Mouse (Mus musculus) thymus, postnatal 36 days (tissue): ENCODE data around the gene Hnrnpa1.
"Not testable (repeated sequence)": the region's sequence is repeated elsewhere in the genome, so short reads cannot be mapped to it uniquely, and the experiment has no call there.

ENCODE experiments used
- DNase-seq, 2 experiments: peaks; one replicate each; pipeline ENCODE4 v3.0.0; 2022; ENCODE audit warnings: mixed read lengths in 2 of 2

Hnrnpa1 gene

DNA sequence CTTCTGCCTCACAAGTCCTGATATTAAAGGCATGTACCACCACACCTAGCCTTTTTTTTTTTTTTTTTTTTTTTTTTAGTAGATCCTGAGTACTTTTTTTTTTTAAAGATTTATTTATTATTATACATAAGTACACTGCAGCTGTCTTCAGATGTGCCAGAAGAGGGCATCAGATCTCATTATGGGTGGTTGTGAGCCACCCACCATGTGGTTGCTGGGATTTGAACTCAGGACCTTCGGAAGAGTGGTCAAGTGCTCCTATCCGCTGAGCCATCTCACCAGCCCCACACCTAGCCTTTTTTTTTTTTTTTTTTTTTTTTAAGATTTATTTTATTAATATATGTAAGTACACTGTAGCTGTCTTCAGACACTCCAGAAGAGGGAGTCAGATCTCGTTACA is 35.7 kb downstream of the Hnrnpa1 start:
- DNase-seq, result not testable (repeated sequence)

DNA sequence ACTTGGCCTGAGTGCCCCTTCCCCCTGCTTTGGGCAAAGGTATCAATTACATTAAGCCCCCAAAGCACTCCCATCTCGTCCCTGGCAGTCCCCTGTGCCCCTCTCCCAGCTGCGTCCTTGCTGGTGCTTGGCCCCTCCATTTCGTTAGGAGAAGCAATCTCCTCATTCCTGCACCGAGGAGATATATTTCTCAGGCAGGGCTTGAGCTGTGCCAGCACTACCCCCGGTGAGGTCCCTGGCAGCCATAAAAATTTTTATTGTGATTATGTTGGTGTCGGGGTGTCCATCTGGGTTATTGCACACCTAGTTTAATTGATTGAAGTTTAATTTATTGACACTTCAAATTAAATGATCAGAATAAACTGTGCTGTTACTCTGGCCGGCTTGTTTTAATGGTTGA is 37.7 kb downstream of the Hnrnpa1 start:
- no peak for DNase-seq

DNA sequence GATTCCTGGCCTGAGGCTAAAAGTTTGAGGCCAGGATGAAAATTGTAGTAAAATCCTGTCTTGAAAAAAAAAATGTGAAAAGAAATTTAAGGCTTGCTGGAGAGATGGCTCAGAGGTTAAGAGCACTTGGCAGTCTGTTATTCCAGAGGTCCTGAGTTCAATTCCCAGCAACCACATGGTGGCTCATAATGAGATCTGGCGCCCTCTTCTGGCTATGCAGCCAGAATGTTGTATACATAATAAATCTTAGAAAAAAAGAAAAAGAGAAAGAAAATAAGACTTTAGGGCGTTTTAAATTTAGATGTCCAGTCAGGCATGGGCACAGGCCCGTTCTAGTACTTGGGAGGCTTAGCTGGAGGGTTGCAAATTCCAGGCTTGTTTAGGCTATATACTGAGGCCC is 39.5 kb downstream of the Hnrnpa1 start:
- peak; percentile 27 to 32 for DNase-seq

DNA sequence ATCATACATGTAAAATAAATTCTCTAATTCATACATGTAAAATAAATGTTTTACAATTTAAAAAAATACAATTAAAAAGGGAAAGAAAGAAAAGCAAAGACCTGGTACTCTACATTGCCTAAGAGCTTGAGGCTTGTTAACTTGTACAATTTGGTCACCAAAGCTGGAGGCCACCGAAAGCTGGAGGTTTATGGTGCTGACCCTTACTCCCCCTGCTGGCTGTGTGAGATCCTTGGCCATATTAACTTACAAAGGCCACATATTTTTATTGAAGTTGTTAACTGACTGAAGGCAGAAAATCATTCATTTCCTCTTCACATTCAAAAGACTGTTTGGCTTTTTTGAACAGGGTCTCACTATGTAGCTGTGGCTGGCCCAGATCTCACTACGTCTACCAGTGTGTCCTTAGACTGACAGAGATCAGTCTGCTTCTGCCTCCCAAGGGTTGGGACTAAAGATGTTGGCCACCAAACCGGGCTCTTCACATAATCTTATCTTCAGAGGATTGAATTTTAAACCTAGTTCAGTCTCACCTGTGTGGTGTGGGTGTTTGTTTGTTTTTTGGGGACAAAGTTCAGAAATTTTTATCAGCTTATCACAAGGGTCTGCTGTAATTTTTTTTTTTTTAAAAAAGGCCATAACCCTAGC is 40.7 kb downstream of the Hnrnpa1 start:
- no peak for DNase-seq

DNA sequence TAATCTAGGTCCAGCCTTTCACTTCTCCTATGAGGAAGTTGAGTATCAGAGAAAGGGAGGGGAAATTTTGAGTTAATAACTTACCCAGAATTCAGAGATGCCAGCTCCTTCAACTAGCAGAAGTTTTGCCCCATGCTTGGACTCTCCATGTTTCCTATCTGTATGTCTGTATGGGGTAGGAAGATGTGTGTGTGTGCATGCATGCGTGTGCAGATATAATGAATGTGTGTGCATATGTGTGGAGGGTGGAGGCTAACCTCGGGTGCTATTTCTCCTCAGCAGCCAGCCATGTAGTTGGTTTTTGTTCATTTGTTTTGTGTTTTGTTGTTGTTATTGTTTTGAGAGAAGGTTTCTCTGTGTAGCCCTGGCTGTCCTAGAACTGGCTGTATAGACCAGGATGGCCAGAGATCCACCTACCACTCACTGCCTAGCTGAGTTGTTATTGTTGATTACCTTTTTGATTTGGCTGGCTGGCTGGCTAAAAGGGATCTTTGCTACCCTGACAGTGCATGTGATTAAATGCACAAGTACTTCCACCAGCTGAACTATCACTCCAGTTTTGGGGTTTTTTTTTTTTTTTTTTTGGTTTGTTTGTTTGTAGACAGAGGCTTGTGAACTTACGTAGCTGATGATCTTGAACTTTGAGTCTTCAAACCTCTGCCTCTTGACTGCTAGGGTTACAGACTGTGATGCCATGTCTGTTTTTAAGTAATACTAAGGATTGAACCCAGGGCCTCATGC is 41.4 kb downstream of the Hnrnpa1 start:
- no peak for DNase-seq

DNA sequence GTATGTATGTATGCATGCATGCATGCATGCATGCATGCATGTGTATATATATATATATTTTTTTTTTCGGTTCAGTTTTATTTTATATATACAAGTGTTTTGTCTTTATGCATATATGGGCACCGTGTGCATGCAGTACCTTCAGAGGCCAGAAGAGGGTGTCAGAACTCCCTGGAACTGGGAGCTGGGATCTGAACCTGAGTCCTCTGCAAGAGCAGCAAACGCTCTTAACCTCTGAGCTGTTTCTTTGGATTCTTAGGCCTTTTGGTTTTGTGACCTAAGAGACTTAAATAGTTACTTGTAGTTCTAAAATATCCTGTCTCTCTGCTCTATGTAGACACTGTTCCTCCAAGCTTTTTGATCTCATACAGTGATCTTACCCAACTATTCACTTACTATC is 43.8 kb downstream of the Hnrnpa1 start:
- DNase-seq, result peak; percentile 33 to 42

DNA sequence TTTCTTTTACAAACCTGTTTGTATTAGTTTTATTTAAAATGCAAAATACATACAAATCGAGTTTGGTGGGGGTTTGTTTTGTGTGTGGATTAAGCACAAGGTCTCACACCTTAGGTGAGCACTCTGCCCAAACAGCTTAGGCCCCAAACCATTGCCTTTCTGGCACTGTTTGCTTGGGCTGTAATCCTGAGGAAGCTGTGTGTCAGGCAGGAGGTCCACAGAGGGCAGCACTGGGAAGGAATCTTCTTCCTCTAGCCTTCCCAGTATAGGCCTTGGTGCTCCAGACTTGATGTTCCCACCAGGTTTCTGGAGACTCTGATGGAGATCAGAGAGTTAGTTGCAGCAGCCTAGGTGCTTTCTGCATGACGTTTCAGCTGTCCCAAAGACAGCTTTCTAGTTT is 44.4 kb downstream of the Hnrnpa1 start:
- no peak for DNase-seq

DNA sequence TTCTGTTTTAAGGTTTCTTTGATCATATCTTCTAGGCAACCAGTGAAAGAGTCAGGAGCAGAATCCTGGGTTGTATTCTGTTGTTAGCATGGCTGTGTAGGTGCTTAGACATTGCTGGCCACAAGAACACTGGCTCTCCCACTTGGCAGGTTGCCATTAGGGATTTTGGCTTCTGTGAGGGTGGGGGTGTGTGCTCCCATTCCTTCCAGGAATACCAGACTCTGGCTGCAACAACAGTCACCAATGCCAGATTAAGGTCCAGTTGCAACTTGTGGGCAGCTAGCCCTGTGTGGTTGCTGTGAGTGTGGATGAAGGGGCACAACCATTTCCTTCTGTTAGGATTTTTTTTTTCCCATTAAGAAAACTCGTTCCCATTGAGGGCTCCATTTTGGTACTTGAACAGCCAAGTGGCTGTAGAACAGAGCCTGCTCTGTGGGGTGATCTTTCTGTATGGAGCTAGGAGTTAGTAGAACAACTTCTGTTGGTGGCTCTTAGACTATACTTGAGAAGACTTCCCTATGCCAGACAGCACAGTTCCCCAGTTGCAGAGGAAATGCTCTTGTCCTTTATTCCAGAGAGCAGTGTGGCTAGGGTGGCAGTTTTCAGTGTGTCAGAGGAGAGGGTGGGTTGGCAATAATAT is 45.7 kb downstream of the Hnrnpa1 start:
- DNase-seq, result no peak

DNA sequence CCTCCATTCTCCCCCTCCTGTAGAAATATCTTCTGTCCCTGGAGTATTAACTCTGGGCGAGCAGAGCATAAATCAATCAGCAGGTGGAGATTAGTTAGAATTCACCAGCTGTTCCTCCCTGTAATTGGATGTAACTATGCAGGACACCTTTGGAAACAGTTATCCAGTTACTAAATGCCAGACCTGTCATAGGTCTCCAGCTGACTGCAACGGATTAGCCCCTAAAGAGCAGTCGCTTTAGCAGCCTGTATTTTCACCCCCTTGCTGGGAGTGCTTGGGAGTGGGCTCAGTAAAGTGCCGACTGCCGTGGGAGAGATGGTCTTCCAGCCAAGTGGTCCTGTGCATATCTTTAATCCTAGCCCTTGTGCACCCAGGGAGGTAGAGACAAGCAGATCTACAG is 49.4 kb downstream of the Hnrnpa1 start:
- no peak for DNase-seq

DNA sequence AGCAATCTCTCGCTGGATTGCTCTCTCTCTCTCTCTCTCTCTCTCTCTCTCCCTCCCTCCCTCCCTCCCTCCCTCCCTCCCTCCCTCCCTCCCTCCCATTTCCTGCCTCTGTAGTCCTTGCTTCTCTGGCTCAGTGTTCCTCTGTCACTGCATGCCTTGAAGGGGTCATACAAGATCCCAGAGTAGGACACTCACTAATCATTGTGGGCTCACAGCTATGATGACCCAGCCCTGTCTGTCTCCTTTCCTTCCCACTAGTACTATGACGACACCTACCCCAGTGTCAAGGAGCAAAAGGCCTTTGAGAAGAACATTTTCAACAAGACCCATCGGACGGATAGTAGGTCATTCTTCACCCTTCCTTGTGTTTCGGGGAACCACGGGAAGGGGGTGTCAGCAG is 50.2 kb downstream of the Hnrnpa1 start:
- no peak for DNase-seq

DNA sequence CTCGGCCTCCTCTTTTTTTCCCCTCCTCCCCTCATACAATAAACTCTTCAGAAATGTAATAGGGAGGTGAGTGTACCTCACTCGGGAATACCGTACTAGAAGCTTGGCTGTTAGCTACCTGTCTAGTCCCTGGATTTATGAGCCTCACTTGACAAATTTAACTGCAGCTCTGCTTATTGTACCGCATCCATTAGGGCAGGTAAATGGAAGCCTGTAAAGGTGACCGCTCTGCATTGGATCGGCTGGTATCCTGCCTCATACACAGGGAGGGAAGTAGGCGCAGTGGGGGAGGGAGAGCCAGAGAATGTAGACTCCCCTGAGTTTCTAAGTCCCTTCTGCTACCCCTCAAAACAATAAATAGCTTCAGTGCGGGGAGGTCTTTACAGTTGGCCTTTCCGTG is 50.6 kb downstream of the Hnrnpa1 start:
- DNase-seq, result no peak

DNA sequence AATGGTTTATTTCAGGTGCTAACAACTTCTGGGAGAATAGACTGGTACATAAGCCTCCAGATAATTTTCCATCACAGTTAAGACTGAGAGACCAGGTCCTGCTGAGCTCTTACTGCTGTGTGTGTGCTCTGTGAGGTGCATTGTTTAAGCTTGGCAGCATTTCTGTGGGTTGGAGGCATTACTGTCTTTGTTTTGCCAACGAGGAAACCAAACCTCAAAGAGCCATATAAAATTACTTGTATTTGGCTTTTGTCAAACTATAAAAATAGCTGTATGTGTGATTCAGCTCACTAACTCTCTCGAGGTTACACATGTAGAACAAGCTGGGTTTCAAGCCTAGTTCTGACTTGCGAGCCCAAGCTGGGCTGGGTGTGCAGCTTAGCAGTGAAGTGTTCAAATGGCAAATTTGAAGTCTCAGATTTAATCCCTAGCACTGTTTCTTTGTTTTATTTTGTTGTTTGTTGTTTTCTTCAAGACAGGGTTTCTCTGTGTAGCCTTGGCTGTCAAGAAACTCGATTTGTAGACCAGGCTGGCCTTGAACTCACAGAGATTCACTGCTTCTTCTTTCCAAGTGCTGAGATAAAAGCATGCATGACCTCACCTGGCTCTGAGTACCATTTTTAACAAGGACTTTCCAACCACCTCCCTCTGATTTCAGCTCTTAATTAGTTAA is 52.6 kb downstream of the Hnrnpa1 start:
- no peak for DNase-seq

DNA sequence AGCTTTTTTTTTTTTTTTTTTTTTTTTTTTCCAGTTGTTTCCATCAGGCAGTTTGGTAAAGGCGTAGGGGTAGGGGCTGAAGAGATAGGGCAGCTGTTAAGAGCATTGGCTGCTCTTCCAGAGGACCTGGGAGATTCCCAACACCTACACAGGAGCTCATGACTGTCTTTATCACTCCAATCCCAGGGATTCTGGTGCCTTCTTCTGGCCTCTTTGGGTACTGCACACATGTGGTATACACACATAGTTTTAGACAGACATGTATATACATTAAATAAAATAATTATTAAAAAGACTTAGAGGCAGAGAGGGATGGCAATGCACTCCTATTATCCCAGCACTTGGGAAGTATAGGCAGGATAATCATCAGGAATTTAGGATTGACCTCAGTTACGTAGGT is 53.1 kb downstream of the Hnrnpa1 start:
- no peak for DNase-seq

DNA sequence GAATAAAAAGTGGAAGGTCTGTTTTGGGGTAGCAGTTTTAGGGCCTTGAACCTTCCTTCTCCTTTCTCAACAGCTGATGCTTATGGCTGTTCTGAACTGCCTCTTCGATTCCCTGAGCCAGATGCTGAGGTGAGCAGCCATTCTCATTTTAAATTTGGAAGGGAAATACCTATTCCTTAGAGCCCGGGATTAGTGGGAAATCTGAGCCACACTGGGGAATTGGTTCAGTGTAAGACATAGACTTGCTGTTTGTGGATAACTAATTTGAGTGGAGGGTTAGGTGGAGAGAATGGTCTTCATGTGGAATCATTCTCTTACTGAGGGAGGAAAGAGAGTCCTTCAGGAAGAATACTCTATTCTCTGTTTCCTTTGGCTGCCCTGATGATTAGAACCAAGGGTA is 54.4 kb downstream of the Hnrnpa1 start:
- DNase-seq, result no peak

DNA sequence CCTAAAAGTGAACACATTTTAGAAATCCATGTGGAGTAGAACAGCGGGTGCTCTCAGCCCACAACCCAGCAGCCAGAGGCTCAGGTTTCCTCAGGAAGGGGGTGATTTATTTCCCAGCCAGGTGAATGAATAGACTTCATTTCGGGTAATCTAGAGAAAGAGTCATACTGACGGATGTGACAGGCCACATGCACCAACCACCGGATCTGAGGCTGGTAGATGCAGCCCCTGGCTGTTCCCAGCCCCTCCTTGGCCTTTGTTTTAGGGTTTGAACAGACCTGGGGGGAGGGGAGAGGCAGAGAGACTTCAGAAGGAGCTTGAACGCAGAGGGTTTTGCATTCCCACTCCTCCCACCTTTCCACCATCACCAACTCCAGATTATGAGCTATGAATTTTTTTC is 55.6 kb downstream of the Hnrnpa1 start:
- DNase-seq, result no peak
